Mouse (Mus musculus) brain, embryonic 14.5 days (tissue): ENCODE measurements around the gene Cd79b.

ENCODE experiments used
- CTCF ChIP-seq: fragments of 200-500 bp; IDR thresholded peaks from 2 replicates; pipeline ENCODE4 v1.5.1; 2012; ENCODE audit warnings: inconsistent platforms, mild to moderate bottlenecking, moderate library complexity, borderline replicate concordance; ENCODE audit not compliant: insufficient read depth, insufficient read length; ENCODE audit errors: extremely low read depth
- POLR2A ChIP-seq: fragments of 200-500 bp; IDR thresholded peaks from 2 replicates; pipeline ENCODE4 v1.6.1; 2012; ENCODE audit warnings: mild to moderate bottlenecking, inconsistent platforms, borderline replicate concordance; ENCODE audit not compliant: poor library complexity, insufficient read depth, insufficient read length, severe bottlenecking; ENCODE audit errors: extremely low read depth

GRCm38 (mm10) chr11:106276454-106276853 is 38.1 kb downstream of the Cd79b start, which contains the start of gene Tcam1:
- peak; percentile 79 for TF ChIP-seq CTCF
- no peak for TF ChIP-seq POLR2A
